Mouse (Mus musculus): ENCODE measurements around the gene Map1b. TPM values are rescaled to one million over a fixed set of nuclear protein-coding genes. Genes with fewer than 3 reads are reported as not detected.
A peak's percentile ranks its signal among the peaks of the same experiment; 100 is the strongest.

The Map1b gene
- total RNA-seq, 1 experiment: 21.2 TPM

GRCm38 (mm10) chr13:99447403-99448199 is 68.7 kb downstream of the Map1b start:
- in situ Hi-C loops (cut with MboI; ENCODE audit: low sequenced_read_pairs in 2 of 2, unreplicated experiment in 2 of 2): no loop called here
- no peak overlapping the region for H3K4me3 ChIP-seq (ENCODE audit: insufficient read depth in 1 of 2, low read depth in 1 of 2, low read length in 2 of 2, poor library complexity in 1 of 2, severe bottlenecking in 1 of 2)
- no peak for DNase-seq (ENCODE audit: low read depth, low spot score)
- no peaks in the 10 kb centered on the region for H3K9me3 ChIP-seq (ENCODE audit: control insufficient read depth, insufficient read depth, low read depth, low read length)
- H3K36me3 ChIP-seq (ENCODE audit: control insufficient read depth, insufficient read depth, low read length, poor library complexity, severe bottlenecking): peaks cover 4% of the 10 kb centered on the region; the same call in 1 of the 2 replicates
- no peak overlapping the region for H3K27ac ChIP-seq (ENCODE audit: insufficient read depth, low read depth, low read length, poor library complexity, severe bottlenecking)
- H3K4me1 ChIP-seq (ENCODE audit: control insufficient read depth in 2 of 2, insufficient read depth in 2 of 2, low read length in 2 of 2, poor library complexity in 1 of 2): peaks cover 14 to 38% of the 10 kb centered on the region in 2 experiments
- no peak for TF ChIP-seq MAFK (IDR thresholded peaks at IDR 0.05; ENCODE audit: insufficient read depth, low read depth, low read length)
- TF ChIP-seq HCFC1 (IDR thresholded peaks at IDR 0.05; ENCODE audit: borderline replicate concordance, insufficient read depth, low read length): no peak
- no peak for TF ChIP-seq CHD2 (IDR thresholded peaks at IDR 0.05; ENCODE audit: low read depth, low read length)
- no peak for TF ChIP-seq ZC3H11A (IDR thresholded peaks at IDR 0.05; ENCODE audit: borderline replicate concordance, low read depth, low read length)
- TF ChIP-seq ZNF384 (IDR thresholded peaks at IDR 0.05; ENCODE audit: low read depth, low read length): no peak
- H3K9ac ChIP-seq (ENCODE audit: insufficient read depth, low read depth, low read length, poor library complexity, severe bottlenecking): no peak overlapping the region

- Histone ChIP-seq H3K9me3 (ENCODE audit: control insufficient read depth, insufficient read depth, low read depth, low read length) (no peaks in the 10 kb centered on the region), H3K27ac (ENCODE audit: insufficient read depth, low read depth, low read length, poor library complexity, severe bottlenecking) (no peak overlapping the region), H3K36me3 (ENCODE audit: control insufficient read depth, insufficient read depth, low read length, poor library complexity, severe bottlenecking) (peaks cover 8% of the 10 kb centered on the region; the same call in 1 of the 2 replicates), H3K9ac (ENCODE audit: insufficient read depth, low read depth, low read length, poor library complexity, severe bottlenecking) (no peak overlapping the region), H3K4me3 (ENCODE audit: insufficient read depth in 1 of 2, low read depth in 1 of 2, low read length in 2 of 2, poor library complexity in 1 of 2, severe bottlenecking in 1 of 2) (no peak overlapping the region), H3K4me1 (ENCODE audit: control insufficient read depth in 2 of 2, insufficient read depth in 2 of 2, low read length in 2 of 2, poor library complexity in 1 of 2) (peaks cover 16 to 42% of the 10 kb centered on the region in 2 experiments)
- in situ Hi-C loops (cut with MboI; ENCODE audit: low sequenced_read_pairs in 2 of 2, unreplicated experiment in 2 of 2): no loop called here
- DNase-seq (ENCODE audit: low read depth, low spot score): no peak
- TF ChIP-seq MAFK (IDR thresholded peaks at IDR 0.05; ENCODE audit: insufficient read depth, low read depth, low read length) (no peak), CHD2 (IDR thresholded peaks at IDR 0.05; ENCODE audit: low read depth, low read length) (no peak), ZC3H11A (IDR thresholded peaks at IDR 0.05; ENCODE audit: borderline replicate concordance, low read depth, low read length) (no peak), ZNF384 (IDR thresholded peaks at IDR 0.05; ENCODE audit: low read depth, low read length) (no peak), HCFC1 (IDR thresholded peaks at IDR 0.05; ENCODE audit: borderline replicate concordance, insufficient read depth, low read length) (no peak)
These were observed 69.3 kb downstream of the Map1b start for GRCm38 (mm10) chr13:99447002-99447401.

- H3K27ac ChIP-seq (ENCODE audit: insufficient read depth, low read depth, low read length, poor library complexity, severe bottlenecking): peak overlapping the region; percentile 64
- H3K36me3 ChIP-seq (ENCODE audit: control insufficient read depth, insufficient read depth, low read length, poor library complexity, severe bottlenecking): peaks cover 23% of the 10 kb centered on the region
- in situ Hi-C loops (cut with MboI; ENCODE audit: low sequenced_read_pairs in 2 of 2, unreplicated experiment in 2 of 2): no loop called here
- H3K9ac ChIP-seq (ENCODE audit: insufficient read depth, low read depth, low read length, poor library complexity, severe bottlenecking): no peak overlapping the region
- peak overlapping the region; percentile 13 to 30; a peak in 2 of 4 replicates for H3K4me3 ChIP-seq (ENCODE audit: insufficient read depth in 1 of 2, low read depth in 1 of 2, low read length in 2 of 2, poor library complexity in 1 of 2, severe bottlenecking in 1 of 2)
- peak; percentile 81 for DNase-seq (ENCODE audit: low read depth, low spot score)
- no peaks in the 10 kb centered on the region for H3K9me3 ChIP-seq (ENCODE audit: control insufficient read depth, insufficient read depth, low read depth, low read length)
- no peak for TF ChIP-seq HCFC1 (IDR thresholded peaks at IDR 0.05; ENCODE audit: borderline replicate concordance, insufficient read depth, low read length)
- no peak for TF ChIP-seq CHD2 (IDR thresholded peaks at IDR 0.05; ENCODE audit: low read depth, low read length)
- no peak for TF ChIP-seq ZC3H11A (IDR thresholded peaks at IDR 0.05; ENCODE audit: borderline replicate concordance, low read depth, low read length)
- no peak for TF ChIP-seq ZNF384 (IDR thresholded peaks at IDR 0.05; ENCODE audit: low read depth, low read length)
- TF ChIP-seq MAFK (IDR thresholded peaks at IDR 0.05; ENCODE audit: insufficient read depth, low read depth, low read length): no peak
- peaks cover 16 to 43% of the 10 kb centered on the region in 2 experiments for H3K4me1 ChIP-seq (ENCODE audit: control insufficient read depth in 2 of 2, insufficient read depth in 2 of 2, low read length in 2 of 2, poor library complexity in 1 of 2)
These were observed 71.5 kb downstream of the Map1b start for GRCm38 (mm10) chr13:99444880-99445279.

GRCm38 (mm10) chr13:99444431-99444871 is 71.9 kb downstream of the Map1b start:
- no peak for TF ChIP-seq ZNF384 (IDR thresholded peaks at IDR 0.05; ENCODE audit: low read depth, low read length)
- no peak for TF ChIP-seq HCFC1 (IDR thresholded peaks at IDR 0.05; ENCODE audit: borderline replicate concordance, insufficient read depth, low read length)
- no peak for TF ChIP-seq CHD2 (IDR thresholded peaks at IDR 0.05; ENCODE audit: low read depth, low read length)
- TF ChIP-seq ZC3H11A (IDR thresholded peaks at IDR 0.05; ENCODE audit: borderline replicate concordance, low read depth, low read length): no peak
- no peak for TF ChIP-seq MAFK (IDR thresholded peaks at IDR 0.05; ENCODE audit: insufficient read depth, low read depth, low read length)
- Histone ChIP-seq H3K4me1 (ENCODE audit: control insufficient read depth in 2 of 2, insufficient read depth in 2 of 2, low read length in 2 of 2, poor library complexity in 1 of 2) (peaks cover 16 to 43% of the 10 kb centered on the region in 2 experiments), H3K27ac (ENCODE audit: insufficient read depth, low read depth, low read length, poor library complexity, severe bottlenecking) (peak overlapping the region; percentile 64), H3K36me3 (ENCODE audit: control insufficient read depth, insufficient read depth, low read length, poor library complexity, severe bottlenecking) (peaks cover 23% of the 10 kb centered on the region), H3K4me3 (ENCODE audit: insufficient read depth in 1 of 2, low read depth in 1 of 2, low read length in 2 of 2, poor library complexity in 1 of 2, severe bottlenecking in 1 of 2) (peak overlapping the region; percentile 13 to 37; a peak in 3 of 4 replicates), H3K9ac (ENCODE audit: insufficient read depth, low read depth, low read length, poor library complexity, severe bottlenecking) (no peak overlapping the region), H3K9me3 (ENCODE audit: control insufficient read depth, insufficient read depth, low read depth, low read length) (no peaks in the 10 kb centered on the region)
- peak; percentile 73 for DNase-seq (ENCODE audit: low read depth, low spot score)
- in situ Hi-C loops (cut with MboI; ENCODE audit: low sequenced_read_pairs in 2 of 2, unreplicated experiment in 2 of 2): no loop called here

Measured in ES-E14 (cell line).